Mouse (Mus musculus): ENCODE measurements around the gene Pard3b. TPM values are rescaled to one million over a fixed set of nuclear protein-coding genes. Genes with fewer than 3 reads are reported as not detected.

Pard3b gene
- polyA plus RNA-seq, 1 experiment from 2014 or later, result 19.6 TPM

DNA sequence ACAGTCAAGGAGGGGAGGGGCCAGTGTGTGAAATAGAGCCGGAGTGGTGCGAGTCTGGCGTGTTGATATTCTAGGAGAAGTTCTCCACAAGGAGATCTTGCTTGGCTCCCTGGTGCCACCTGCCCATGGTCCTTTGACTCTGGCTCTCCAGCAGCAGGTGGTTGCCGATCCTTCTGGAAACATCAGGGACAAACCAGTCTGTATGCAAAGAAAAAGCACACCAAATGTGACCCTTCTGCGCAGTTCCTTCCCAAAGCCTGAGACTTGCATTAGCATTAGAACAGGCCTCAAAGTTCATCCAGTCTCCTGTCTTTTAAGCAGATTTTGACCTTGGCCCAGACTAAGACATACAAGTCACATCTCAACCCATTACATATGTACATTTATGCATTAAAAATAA lies 1011.9 kb downstream of the Pard3b start:
- H3K4me3 ChIP-seq (ENCODE audit: low read depth, low read length), result no peak overlapping the region
- no peaks in the 10 kb centered on the region for H3K27me3 ChIP-seq (ENCODE audit: insufficient read depth, low read length)
- H3K9me3 ChIP-seq (ENCODE audit: low read depth, low read length), result no peaks in the 10 kb centered on the region
- ATAC-seq (ENCODE audit: insufficient read depth), result no peak
- H3K27ac ChIP-seq (ENCODE audit: low read depth), result no peak overlapping the region
- H3K4me2 ChIP-seq, result no peak overlapping the region
- H3K9ac ChIP-seq, result no peak overlapping the region
- DNase-seq, result no peak
- TF ChIP-seq CTCF (IDR thresholded peaks at IDR 0.05; ENCODE audit: low read depth), result no peak
- no peaks in the 10 kb centered on the region for H3K36me3 ChIP-seq (ENCODE audit: insufficient read depth)
- H3K4me1 ChIP-seq (ENCODE audit: insufficient read depth), result no peaks in the 10 kb centered on the region
- WGBS, result 78% methylated on average over 5 of the region's 5 CpGs

DNA sequence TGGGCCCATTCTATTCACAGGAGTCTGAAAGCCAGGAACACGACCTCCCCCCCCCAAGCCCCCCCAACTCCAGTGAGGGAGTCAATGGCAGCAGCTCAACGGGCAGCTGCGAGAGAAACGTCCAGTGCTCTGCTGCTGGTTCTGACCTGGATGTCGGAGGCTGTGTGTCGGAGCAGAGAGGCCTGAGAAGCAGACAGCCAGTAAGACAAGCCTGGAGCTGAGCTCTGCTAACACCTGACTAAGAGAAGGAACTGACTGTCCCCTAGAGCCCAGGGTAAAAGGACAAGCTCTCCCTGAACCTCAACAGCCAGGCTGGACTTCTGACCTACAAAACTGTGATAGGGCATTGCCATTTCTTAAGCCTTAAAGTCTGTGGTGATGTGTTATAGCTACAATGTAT lies 1015.8 kb downstream of the Pard3b start:
- DNase-seq (no peak), ATAC-seq (ENCODE audit: insufficient read depth) (no peak)
- Histone ChIP-seq H3K36me3 (ENCODE audit: insufficient read depth) (no peaks in the 10 kb centered on the region), H3K4me3 (ENCODE audit: low read depth, low read length) (no peak overlapping the region), H3K27me3 (ENCODE audit: insufficient read depth, low read length) (no peaks in the 10 kb centered on the region), H3K4me2 (no peak overlapping the region), H3K9ac (no peak overlapping the region), H3K9me3 (ENCODE audit: low read depth, low read length) (no peaks in the 10 kb centered on the region), H3K4me1 (ENCODE audit: insufficient read depth) (no peaks in the 10 kb centered on the region), H3K27ac (ENCODE audit: low read depth) (no peak overlapping the region)
- 57% methylated on average over 6 of the region's 6 CpGs for WGBS
- no peak for TF ChIP-seq CTCF (IDR thresholded peaks at IDR 0.05; ENCODE audit: low read depth)

- Histone ChIP-seq H3K4me3 (ENCODE audit: low read depth, low read length) (no peak overlapping the region), H3K27ac (ENCODE audit: low read depth) (peak overlapping the region; percentile 79), H3K27me3 (ENCODE audit: insufficient read depth, low read length) (no peaks in the 10 kb centered on the region), H3K4me2 (0 out of 2 replicates have a peak overlapping the region, but pooled peaks have one; percentile 10), H3K9me3 (ENCODE audit: low read depth, low read length) (peaks cover 3% of the 10 kb centered on the region; the same call in 1 of the 2 replicates), H3K9ac (no peak overlapping the region), H3K4me1 (ENCODE audit: insufficient read depth) (peaks cover 4% of the 10 kb centered on the region; the same call in 1 of the 2 replicates), H3K36me3 (ENCODE audit: insufficient read depth) (no peaks in the 10 kb centered on the region)
- no peak for TF ChIP-seq CTCF (IDR thresholded peaks at IDR 0.05; ENCODE audit: low read depth)
- DNase-seq (peak; percentile 73), ATAC-seq (ENCODE audit: insufficient read depth) (peak; percentile 92)
- WGBS, result 35% methylated on average over 8 of the region's 8 CpGs
Measured at GRCm38 (mm10) chr1:62664960-62665645, 1026.5 kb downstream of the Pard3b start.

DNA sequence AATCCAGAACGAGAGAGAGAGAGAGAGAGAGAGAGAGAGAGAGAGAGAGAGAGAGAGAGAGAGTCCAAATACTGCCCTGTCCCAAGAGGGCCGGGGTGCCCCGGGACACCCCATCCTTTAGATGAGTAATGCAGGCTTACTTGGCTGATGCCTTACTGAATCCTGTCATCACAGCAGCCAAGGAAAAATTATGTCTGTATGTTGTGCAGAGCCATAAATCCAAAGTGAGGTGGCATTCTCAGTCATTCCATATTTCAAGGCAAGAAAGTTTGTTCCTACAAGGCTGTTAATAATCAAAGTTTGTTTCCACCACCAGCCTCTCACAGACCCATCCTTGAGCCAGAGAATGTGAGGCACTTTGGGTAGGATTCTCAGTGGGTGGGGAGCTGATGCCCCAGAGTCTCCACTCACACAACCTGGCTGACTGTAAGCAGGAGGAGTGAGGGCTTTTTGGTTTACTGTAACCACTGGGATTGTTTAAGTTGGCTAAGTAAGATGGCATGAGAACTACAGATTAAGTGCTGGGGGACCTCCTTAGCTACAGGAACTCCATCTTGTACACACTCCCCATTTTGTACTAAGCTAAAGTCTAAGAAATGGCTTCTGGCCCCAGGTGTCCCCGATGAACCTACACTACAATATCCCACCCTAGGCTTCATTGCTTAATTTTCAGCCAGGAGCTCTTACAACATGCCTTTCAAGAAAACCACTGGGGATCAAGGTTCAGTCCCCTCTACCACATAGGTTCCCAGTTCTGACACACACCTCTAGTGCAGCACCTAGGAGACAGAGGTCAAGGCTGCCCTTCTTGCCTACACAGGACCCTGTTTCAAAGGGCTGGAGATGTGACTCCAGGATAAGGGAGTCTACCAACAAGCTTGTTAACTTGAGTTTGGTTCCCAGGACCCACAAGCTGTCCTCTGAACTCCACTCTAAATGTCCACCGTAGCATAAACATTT lies 1027.4 kb downstream of the Pard3b start:
- DNase-seq (no peak), ATAC-seq (ENCODE audit: insufficient read depth) (no peak)
- H3K36me3 ChIP-seq (ENCODE audit: insufficient read depth), result no peaks in the 10 kb centered on the region
- WGBS, result 68% methylated on average over 5 of the region's 5 CpGs
- H3K4me3 ChIP-seq (ENCODE audit: low read depth, low read length), result no peak overlapping the region
- H3K27ac ChIP-seq (ENCODE audit: low read depth), result peak overlapping the region; percentile 79
- no peak overlapping the region for H3K9ac ChIP-seq
- peaks cover 4% of the 10 kb centered on the region; the same call in 1 of the 2 replicates for H3K4me1 ChIP-seq (ENCODE audit: insufficient read depth)
- no peak overlapping the region for H3K4me2 ChIP-seq
- H3K27me3 ChIP-seq (ENCODE audit: insufficient read depth, low read length), result no peaks in the 10 kb centered on the region
- H3K9me3 ChIP-seq (ENCODE audit: low read depth, low read length), result peaks cover 3% of the 10 kb centered on the region; the same call in 1 of the 2 replicates
- no peak for TF ChIP-seq CTCF (IDR thresholded peaks at IDR 0.05; ENCODE audit: low read depth)

GRCm38 (mm10) chr1:62666780-62667179 lies 1028.2 kb downstream of the Pard3b start:
- Histone ChIP-seq H3K27ac (ENCODE audit: low read depth) (no peak overlapping the region), H3K36me3 (ENCODE audit: insufficient read depth) (no peaks in the 10 kb centered on the region), H3K4me2 (no peak overlapping the region), H3K9ac (no peak overlapping the region), H3K4me1 (ENCODE audit: insufficient read depth) (peaks cover 4% of the 10 kb centered on the region; the same call in 1 of the 2 replicates), H3K4me3 (ENCODE audit: low read depth, low read length) (no peak overlapping the region), H3K27me3 (ENCODE audit: insufficient read depth, low read length) (no peaks in the 10 kb centered on the region), H3K9me3 (ENCODE audit: low read depth, low read length) (peaks cover 3% of the 10 kb centered on the region; the same call in 1 of the 2 replicates)
- WGBS, result 61% methylated on average over 5 of the region's 5 CpGs
- no peak for TF ChIP-seq CTCF (IDR thresholded peaks at IDR 0.05; ENCODE audit: low read depth)
- DNase-seq (no peak), ATAC-seq (ENCODE audit: insufficient read depth) (no peak)

GRCm38 (mm10) chr1:62678611-62679344 lies 1040.2 kb downstream of the Pard3b start:
- no peak overlapping the region for H3K9ac ChIP-seq
- no peak overlapping the region for H3K27ac ChIP-seq (ENCODE audit: low read depth)
- TF ChIP-seq CTCF (IDR thresholded peaks at IDR 0.05; ENCODE audit: low read depth), result no peak
- DNase-seq (no peak), ATAC-seq (ENCODE audit: insufficient read depth) (no peak)
- H3K36me3 ChIP-seq (ENCODE audit: insufficient read depth), result no peaks in the 10 kb centered on the region
- no peak overlapping the region for H3K4me2 ChIP-seq
- H3K27me3 ChIP-seq (ENCODE audit: insufficient read depth, low read length), result no peaks in the 10 kb centered on the region
- no peak overlapping the region for H3K4me3 ChIP-seq (ENCODE audit: low read depth, low read length)
- peaks cover 8% of the 10 kb centered on the region; the same call in 1 of the 2 replicates for H3K4me1 ChIP-seq (ENCODE audit: insufficient read depth)
- H3K9me3 ChIP-seq (ENCODE audit: low read depth, low read length), result no peaks in the 10 kb centered on the region; the same call in 1 of the 2 replicates
- 59% methylated on average over 4 of the region's 4 CpGs for WGBS

All from lung, embryonic 14.5 days (tissue).